Mouse (Mus musculus) heart, embryonic 16.5 days (tissue): Measurements from ENCODE around the gene S100a5. TPM values are rescaled to one million over a fixed set of nuclear protein-coding genes. Genes with fewer than 3 reads are reported as not detected.

ENCODE experiments used
- ATAC-seq: fragments of 200-750 bp; cut with Nextera tagmentation; replicated peaks from 2 replicates; pipeline ENCODE4 v1.8.0; 2017; ENCODE audit warnings: moderate number of reproducible peaks; ENCODE audit not compliant: insufficient read depth, low FRiP score; ENCODE audit errors: extremely low read depth
- H3K27ac ChIP-seq: fragments of 300-500 bp; sonication (generic); 2 replicates; pipeline ENCODE4 v1.5.1; 2014; ENCODE audit warnings: mild to moderate bottlenecking, low read length, control low read depth, moderate library complexity
- H3K27me3 ChIP-seq: fragments of 300-500 bp; sonication (generic); 2 replicates; pipeline ENCODE4 v1.6.1; 2014; ENCODE audit warnings: low read length, mixed read lengths; ENCODE audit not compliant: control insufficient read depth, insufficient read depth
- H3K36me3 ChIP-seq: fragments of 300-500 bp; sonication (generic); 2 replicates; pipeline ENCODE4 v1.6.1; 2014; ENCODE audit not compliant: control insufficient read depth, insufficient read depth
- H3K4me1 ChIP-seq: fragments of 300-500 bp; sonication (generic); 2 replicates; pipeline ENCODE4 v1.6.1; 2014; ENCODE audit warnings: low read length, mixed read lengths; ENCODE audit not compliant: control insufficient read depth, insufficient read depth
- H3K4me2 ChIP-seq: fragments of 300-500 bp; sonication (generic); 2 replicates; pipeline ENCODE4 v1.6.1; 2014; ENCODE audit warnings: low read depth, mild to moderate bottlenecking, control low read depth, low read length
- H3K4me3 ChIP-seq: fragments of 300-500 bp; sonication (generic); 2 replicates; pipeline ENCODE4 v1.5.1; 2014; ENCODE audit warnings: mild to moderate bottlenecking, control low read depth, low read length
- H3K9ac ChIP-seq: fragments of 300-500 bp; sonication (generic); 2 replicates; pipeline ENCODE4 v1.6.1; 2014; ENCODE audit warnings: low read length, control low read depth
- H3K9me3 ChIP-seq: fragments of 300-500 bp; sonication (generic); replicated peaks from 2 replicates; pipeline ENCODE4 v1.6.1; 2016; ENCODE audit warnings: low read length; ENCODE audit not compliant: control insufficient read depth
- WGBS: fragments of 180-500 bp; shearing (Covaris S2); extraction: QIAGEN DNeasy Blood & Tissue Kit; methylation state at CpG from one replicate; pipeline ENCODE4 v1.1.7; 2014; 5-methylcytosine and 5-hydroxymethylcytosine counted together
- polyA plus RNA-seq: library from polyadenylated mRNA; unstranded; fragments of >200 nt; fragmentation: Nextera tagmentation; extraction: Ambion mirVana; gene quantifications from 2 replicates; pipeline ENCODE4 v1.2.1, GENCODE M21; 2015

S100a5 gene
- polyA plus RNA-seq, 1 experiment from 2014 or later, result not detected

DNA sequence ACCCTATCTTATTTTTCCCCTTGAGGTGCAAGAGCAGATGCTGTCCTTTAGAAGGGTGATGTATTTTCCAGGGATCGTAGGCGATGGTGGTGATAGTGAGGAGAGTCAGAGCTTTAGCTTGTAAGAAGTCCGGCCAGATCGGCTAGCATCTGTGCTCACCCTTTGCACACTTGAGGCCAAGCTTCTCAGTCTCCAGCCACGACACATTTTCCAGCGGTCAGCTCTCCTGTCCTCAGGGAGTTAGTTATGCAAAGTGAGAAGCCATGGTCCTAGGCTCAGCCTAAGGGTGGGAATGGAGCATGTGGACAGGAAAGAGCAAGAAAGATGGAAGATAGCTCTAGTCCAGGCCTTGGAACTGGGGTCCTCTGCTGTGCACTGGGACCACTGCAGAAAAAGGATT lies 11.5 kb upstream of the S100a5 start:
- H3K9me3 ChIP-seq, result 0 out of 2 replicates have a peak, but pooled peaks cover 3% of the 10 kb centered on the region
- H3K4me2 ChIP-seq, result no peak overlapping the region
- no peak overlapping the region for H3K27ac ChIP-seq
- H3K4me1 ChIP-seq, result peaks cover 7% of the 10 kb centered on the region; the same call in 1 of the 2 replicates
- no peak overlapping the region for H3K9ac ChIP-seq
- no peaks in the 10 kb centered on the region for H3K27me3 ChIP-seq
- no peak overlapping the region for H3K4me3 ChIP-seq
- ATAC-seq, result no peak
- 84% methylated on average over 6 of the region's 6 CpGs for WGBS
- H3K36me3 ChIP-seq, result no peaks in the 10 kb centered on the region

DNA sequence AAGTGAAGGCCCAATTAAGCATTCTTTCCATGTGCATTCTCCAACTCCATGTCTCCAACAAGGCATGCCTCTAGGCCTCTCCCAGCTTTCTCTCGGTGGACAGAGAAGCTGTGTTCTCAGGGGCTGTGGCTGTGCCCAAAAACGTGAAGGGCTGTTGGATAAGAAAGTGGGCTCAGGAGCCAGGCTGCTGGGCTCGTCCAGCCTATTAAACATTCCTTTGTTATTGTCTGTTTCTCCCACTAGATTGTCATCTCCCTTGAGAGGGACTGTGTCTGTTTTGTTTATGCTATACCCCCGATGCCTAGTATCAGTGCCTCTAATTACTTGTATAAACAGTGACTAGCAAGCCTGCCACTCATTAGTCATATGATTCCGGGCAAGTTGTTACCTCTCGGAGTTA lies 10.6 kb upstream of the S100a5 start:
- H3K4me3 ChIP-seq, result no peak overlapping the region
- 0 out of 2 replicates have a peak, but pooled peaks cover 3% of the 10 kb centered on the region for H3K9me3 ChIP-seq
- H3K4me2 ChIP-seq, result no peak overlapping the region
- no peaks in the 10 kb centered on the region for H3K27me3 ChIP-seq
- H3K36me3 ChIP-seq, result no peaks in the 10 kb centered on the region
- WGBS, result 39% methylated on average over 6 of the region's 6 CpGs
- H3K27ac ChIP-seq, result no peak overlapping the region
- H3K4me1 ChIP-seq, result peaks cover 7% of the 10 kb centered on the region; the same call in 1 of the 2 replicates
- no peak for ATAC-seq
- H3K9ac ChIP-seq, result no peak overlapping the region

DNA sequence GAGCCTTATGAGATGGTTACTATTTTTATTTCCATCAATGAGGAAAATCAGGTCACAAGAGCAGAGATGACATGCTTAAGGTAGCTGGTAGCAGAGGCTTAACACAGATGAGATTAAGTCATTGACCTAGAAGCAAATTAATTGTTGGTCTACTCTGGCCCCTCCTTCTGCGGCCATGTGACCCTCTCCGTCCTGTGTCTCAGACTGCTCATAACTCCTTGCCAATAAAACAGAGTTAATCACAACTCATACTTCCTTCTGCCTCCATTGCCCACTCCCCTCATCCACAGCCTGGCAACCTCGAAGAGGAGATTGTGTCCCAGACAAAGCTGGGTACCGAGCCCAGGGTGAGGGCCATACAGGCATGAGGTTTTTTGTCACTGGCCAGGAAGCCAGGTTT lies 10.1 kb upstream of the S100a5 start:
- Histone ChIP-seq H3K4me2 (no peak overlapping the region), H3K36me3 (no peaks in the 10 kb centered on the region), H3K9ac (no peak overlapping the region), H3K4me1 (peaks cover 7% of the 10 kb centered on the region; the same call in 1 of the 2 replicates), H3K27ac (no peak overlapping the region), H3K9me3 (0 out of 2 replicates have a peak, but pooled peaks cover 3% of the 10 kb centered on the region), H3K4me3 (no peak overlapping the region), H3K27me3 (no peaks in the 10 kb centered on the region)
- WGBS, result 78% methylated on average over 4 of the region's 4 CpGs
- ATAC-seq, result no peak

DNA sequence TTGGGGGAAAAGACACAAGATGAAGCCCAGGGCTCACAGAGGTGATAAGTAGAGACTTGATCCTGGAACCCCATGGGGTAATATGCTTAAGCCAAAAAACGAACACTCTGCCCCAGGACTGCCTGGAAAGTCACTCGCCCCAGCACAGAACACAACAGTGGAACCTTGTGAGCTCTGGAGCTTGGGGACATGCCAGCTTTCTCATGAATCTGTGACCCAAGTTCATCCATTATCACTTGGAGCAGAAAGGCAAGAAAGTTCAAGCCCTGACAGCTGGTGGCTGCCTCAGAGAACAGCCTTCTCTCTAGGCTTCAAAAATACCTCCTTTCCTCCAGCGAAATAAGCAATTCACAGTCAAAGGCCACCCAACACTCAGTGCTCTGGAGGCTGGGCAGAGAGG lies 8.9 kb upstream of the S100a5 start:
- H3K27ac ChIP-seq, result no peak overlapping the region
- H3K36me3 ChIP-seq, result no peaks in the 10 kb centered on the region
- H3K27me3 ChIP-seq, result no peaks in the 10 kb centered on the region
- no peak overlapping the region for H3K4me3 ChIP-seq
- 51% methylated on average over 3 of the region's 3 CpGs for WGBS
- no peak for ATAC-seq
- H3K4me1 ChIP-seq, result peaks cover 14% of the 10 kb centered on the region; the same call in 1 of the 2 replicates
- no peaks in the 10 kb centered on the region for H3K9me3 ChIP-seq
- H3K4me2 ChIP-seq, result no peak overlapping the region
- H3K9ac ChIP-seq, result no peak overlapping the region

DNA sequence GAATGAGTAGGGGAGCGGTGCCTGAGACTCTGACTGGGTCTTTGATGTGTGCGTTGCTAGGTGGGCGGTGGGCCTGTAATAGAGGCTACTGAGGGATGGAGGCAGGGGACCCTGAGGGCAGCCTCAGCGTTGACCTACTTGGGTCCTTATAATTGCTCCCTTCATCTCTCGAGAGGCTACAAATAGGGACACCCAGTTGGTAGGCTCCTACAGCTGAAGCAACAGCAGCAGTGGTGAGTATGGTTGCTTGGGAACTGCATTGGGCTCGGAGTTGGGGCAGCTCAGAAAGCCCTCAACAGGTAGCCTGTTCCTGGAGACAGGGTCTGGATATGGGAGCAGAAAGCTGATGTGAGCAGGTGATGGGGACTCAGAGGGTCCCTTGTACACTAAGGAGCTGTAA lies 8.3 kb upstream of the S100a5 start:
- Histone ChIP-seq H3K27ac (no peak overlapping the region), H3K36me3 (no peaks in the 10 kb centered on the region), H3K9me3 (no peaks in the 10 kb centered on the region), H3K9ac (no peak overlapping the region), H3K4me2 (no peak overlapping the region), H3K27me3 (no peaks in the 10 kb centered on the region), H3K4me3 (no peak overlapping the region), H3K4me1 (peaks cover 20% of the 10 kb centered on the region)
- 82% methylated on average over 6 of the region's 6 CpGs for WGBS
- ATAC-seq, result no peak

DNA sequence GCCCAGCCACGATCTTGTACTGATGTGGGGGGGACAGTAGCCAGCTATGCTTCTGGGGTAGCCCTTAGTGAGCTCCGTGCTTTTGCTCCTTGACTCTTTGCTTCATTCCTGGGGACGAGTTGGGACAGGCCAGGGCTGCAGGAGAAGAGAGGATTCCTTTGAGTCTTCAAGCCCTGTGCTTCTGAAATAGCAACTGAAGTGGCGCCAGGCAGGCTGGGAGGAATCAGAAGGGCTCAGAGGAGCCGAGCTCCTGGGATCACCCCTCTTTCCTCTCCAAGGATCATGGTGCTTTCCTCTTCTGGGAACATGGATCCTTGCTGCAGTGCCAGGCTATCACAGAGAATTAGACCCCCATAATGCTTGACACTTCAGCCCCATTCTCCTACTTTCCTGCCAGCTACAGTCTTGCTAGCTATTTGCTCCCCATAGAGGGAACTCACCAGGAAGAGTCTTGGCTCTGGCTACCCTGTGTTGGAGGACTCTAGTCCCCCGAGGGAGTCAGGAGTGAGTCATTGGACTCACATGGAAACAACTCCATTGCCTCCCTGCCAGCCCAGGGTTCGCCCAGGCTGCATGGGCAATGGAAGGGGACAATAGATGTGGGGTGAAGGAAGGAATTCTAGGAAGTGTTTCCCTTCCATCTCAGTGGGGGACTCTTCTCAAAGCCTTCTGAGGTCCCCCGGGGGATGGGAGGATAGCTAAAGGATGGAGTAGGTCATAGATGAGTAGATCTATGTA lies 7.7 kb upstream of the S100a5 start:
- H3K27ac ChIP-seq, result no peak overlapping the region
- no peaks in the 10 kb centered on the region for H3K27me3 ChIP-seq
- H3K4me3 ChIP-seq, result no peak overlapping the region
- no peaks in the 10 kb centered on the region for H3K36me3 ChIP-seq
- H3K4me2 ChIP-seq, result no peak overlapping the region
- WGBS, result 59% methylated on average over 8 of the region's 8 CpGs
- no peak overlapping the region for H3K9ac ChIP-seq
- H3K9me3 ChIP-seq, result no peaks in the 10 kb centered on the region
- no peak for ATAC-seq
- H3K4me1 ChIP-seq, result peaks cover 20% of the 10 kb centered on the region

DNA sequence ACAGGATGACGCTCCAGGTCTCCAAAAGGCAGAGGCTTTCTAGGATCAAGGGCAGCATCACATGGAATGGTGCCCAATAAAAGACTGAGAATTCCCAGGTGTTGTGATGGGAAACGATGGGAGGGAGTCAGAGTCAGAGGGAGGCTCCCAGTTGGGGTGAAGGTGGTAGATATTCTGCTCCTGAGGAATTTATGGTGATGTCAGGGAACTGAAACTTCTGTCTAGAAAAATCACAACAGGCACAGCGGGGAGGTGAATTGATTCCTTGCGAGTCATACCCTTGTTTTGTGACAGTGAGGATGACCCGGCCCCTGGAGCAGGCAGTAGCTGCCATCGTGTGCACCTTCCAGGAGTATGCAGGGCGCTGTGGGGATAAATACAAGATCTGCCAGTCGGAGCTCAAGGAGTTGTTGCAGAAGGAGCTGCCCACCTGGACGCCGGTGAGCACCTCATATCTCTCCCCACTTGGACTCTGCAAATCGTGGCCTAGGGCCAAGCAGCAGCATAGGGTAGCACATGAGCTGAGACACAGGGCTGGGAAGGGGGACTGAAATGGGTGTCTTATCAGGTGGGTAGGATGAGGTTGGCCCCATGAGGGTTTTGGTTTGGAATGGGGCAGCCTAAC lies 6.7 kb upstream of the S100a5 start, which contains the start of gene Gm42674:
Gm42674 (plus strand) TSS at position 419 of the 625 bp plus-strand sequence.
- no peak within 1 kb of the TSS for H3K27ac ChIP-seq
- no peak within 1 kb of the TSS for H3K4me2 ChIP-seq
- no peak for ATAC-seq
- H3K27me3 ChIP-seq, result no peaks in the 10 kb centered on the region
- no peak within 1 kb of the TSS for H3K4me3 ChIP-seq
- no peaks in the 10 kb centered on the region for H3K9me3 ChIP-seq
- H3K9ac ChIP-seq, result no peak within 1 kb of the TSS
- WGBS, result 57% methylated on average over 11 of the region's 11 CpGs
- H3K4me1 ChIP-seq, result peaks cover 20% of the 10 kb centered on the region
- H3K36me3 ChIP-seq, result no peaks in the 10 kb centered on the region

DNA sequence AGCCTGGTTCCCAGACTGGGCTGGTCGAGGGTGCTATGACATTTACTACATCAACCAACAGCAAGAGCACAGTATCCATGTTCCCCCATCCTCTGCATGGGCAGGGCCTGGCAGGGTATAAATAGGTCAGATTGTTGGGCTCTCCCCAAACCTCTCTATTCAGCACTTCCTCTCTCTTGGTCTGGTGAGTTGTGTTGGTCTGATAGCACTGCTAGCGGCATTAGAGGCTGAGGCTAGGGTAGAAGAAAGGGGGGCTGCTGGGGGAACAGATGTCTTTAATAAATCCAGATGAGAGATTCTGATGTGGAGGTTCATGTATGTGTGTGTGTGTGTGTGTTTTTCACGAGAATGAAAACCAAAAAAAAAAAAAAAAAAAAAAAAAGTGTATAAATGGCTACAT lies 4.7 kb upstream of the S100a5 start, which contains the start of gene S100a4:
S100a4 (plus strand) TSS at position 149 of the 400 bp plus-strand sequence.
- Histone ChIP-seq H3K4me3 (no peak within 1 kb of the TSS), H3K9ac (no peak within 1 kb of the TSS), H3K27ac (peak within 1 kb of the TSS; percentile 33), H3K36me3 (no peaks in the 10 kb centered on the region), H3K4me1 (peaks cover 20% of the 10 kb centered on the region), H3K9me3 (no peaks in the 10 kb centered on the region), H3K27me3 (no peaks in the 10 kb centered on the region), H3K4me2 (no peak within 1 kb of the TSS)
- WGBS, result 36% methylated on average over 3 of the region's 3 CpGs
- 0 out of 2 replicates have a peak, but pooled peaks have one; percentile 28 for ATAC-seq

DNA sequence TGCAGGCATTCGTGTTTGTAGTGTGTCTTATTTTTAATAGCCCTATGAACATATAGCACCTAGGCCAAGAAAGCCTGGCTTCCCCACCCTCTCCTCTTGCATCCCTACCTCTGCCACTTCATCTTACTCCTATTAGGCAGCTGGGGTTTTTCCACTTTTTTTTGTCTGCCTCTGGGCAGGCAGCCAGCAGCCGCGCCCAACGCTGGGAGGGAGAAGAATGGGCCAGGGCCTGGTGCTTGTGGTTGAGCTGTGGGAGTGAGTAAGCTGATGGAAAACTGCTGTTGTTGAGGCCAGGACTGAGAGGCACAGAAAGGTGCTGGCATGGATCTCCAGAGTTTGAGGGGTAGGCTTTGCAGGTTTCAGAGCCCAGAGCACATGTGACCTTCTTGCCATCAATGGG lies 3.9 kb upstream of the S100a5 start:
- H3K36me3 ChIP-seq, result no peaks in the 10 kb centered on the region
- peak; percentile 4; the same call in 1 of the 2 replicates for ATAC-seq
- peak overlapping the region; percentile 33 for H3K27ac ChIP-seq
- no peak overlapping the region for H3K4me3 ChIP-seq
- peaks cover 20% of the 10 kb centered on the region for H3K4me1 ChIP-seq
- H3K27me3 ChIP-seq, result no peaks in the 10 kb centered on the region
- 26% methylated on average over 4 of the region's 4 CpGs for WGBS
- H3K9ac ChIP-seq, result no peak overlapping the region
- no peaks in the 10 kb centered on the region for H3K9me3 ChIP-seq
- H3K4me2 ChIP-seq, result no peak overlapping the region
